Mouse (Mus musculus): ENCODE measurements at regions not wholly inside any gene's neighbourhood (a gene's known extent, or its start where the extent isn't known, plus 50 kb on each side); places are given as distances from the start of the nearest gene placed in this dataset.

- no peak for ATAC-seq
- no peak overlapping the region for H3K27ac ChIP-seq (ENCODE audit: low read length)
- H3K9ac ChIP-seq (ENCODE audit: low read depth, low read length), result no peak overlapping the region
- H3K4me2 ChIP-seq (ENCODE audit: low read length), result no peak overlapping the region
- no peak overlapping the region for H3K4me3 ChIP-seq (ENCODE audit: low read depth, low read length)
- no peaks in the 10 kb centered on the region for H3K36me3 ChIP-seq (ENCODE audit: control insufficient read depth, insufficient read depth, low read length)
- H3K9me3 ChIP-seq (replicated peaks; ENCODE audit: control insufficient read depth, low read length, poor library complexity, severe bottlenecking), result no peaks in the 10 kb centered on the region
- no peaks in the 10 kb centered on the region for H3K27me3 ChIP-seq (ENCODE audit: control insufficient read depth, insufficient read depth, low read depth, low read length)
- peaks cover 38% of the 10 kb centered on the region for H3K4me1 ChIP-seq (ENCODE audit: control insufficient read depth, insufficient read depth, low read length)
Observed at GRCm38 (mm10) chr11:117434056-117434455, 50.1 kb upstream of the Gm11733 start.

Data from midbrain, embryonic 16.5 days (tissue).